In the genomic region with DNA sequence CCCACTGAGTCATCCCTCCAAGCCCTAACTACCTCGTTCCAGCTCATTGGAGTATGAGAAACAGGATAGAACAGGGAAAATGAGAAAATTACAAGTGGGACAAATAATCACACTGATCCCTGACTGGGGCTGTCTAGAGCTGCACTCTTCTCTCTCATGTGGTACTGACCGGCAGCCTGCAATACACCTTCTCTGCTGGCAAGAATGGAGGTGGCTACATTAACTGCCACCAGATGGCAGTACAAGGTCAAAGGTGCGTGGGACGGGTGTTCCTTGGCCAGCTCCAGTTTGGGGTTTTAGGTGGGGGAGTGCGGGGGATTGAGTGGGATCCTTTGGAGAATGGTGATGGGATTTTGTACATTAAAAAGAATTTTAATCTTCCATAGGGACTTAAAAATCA, we compare ENCODE assay signal across 9 mouse cellular contexts. TPM values are rescaled to one million over a fixed set of nuclear protein-coding genes. Genes with fewer than 3 reads are reported as not detected.
DNase-seq lines count a peak whose midpoint lies in the region; ATAC-seq lines count a peak whose summit lies in the region.
"Had no signal": no experiment of that assay in that cellular context is flagged by ENCODE, and none has a peak within 500 bp of the region (broad histone marks: within the 10 kb centered on the region; RNA-seq: fewer than 3 reads in every experiment).

No protein-coding gene starts in this region.

- no peaks in the 10 kb centered on the region for H3K4me1 ChIP-seq in heart, embryonic 14.5 days (ENCODE audit: control insufficient read depth in 2 of 2, insufficient read depth in 2 of 2, low read length in 2 of 2)
- H3K4me1 ChIP-seq: heart, embryonic 15.5 days had no signal

- H3K27me3 ChIP-seq in heart, embryonic 14.5 days (ENCODE audit: control insufficient read depth, insufficient read depth, low read length) = no peaks in the 10 kb centered on the region
- H3K27me3 ChIP-seq: heart, embryonic 15.5 days had no signal

- ATAC-seq in heart, embryonic 14.5 days (ENCODE audit: insufficient number of reproducible peaks, insufficient read depth, low FRiP score, low read depth) = 0 out of 2 replicates have a peak, but pooled peaks have one; percentile 22
- ATAC-seq in megakaryocyte-erythroid progenitor cell, adult 5-6 weeks (replicated peaks; ENCODE audit: low FRiP score, low TSS enrichment, poor library complexity, severe bottlenecking) = peak; percentile 86

- 11% methylated on average over 5 of the region's 5 CpGs for WGBS in heart, embryonic 14.5 days

- H3K9me3 ChIP-seq in heart, embryonic 14.5 days (ENCODE audit: control insufficient read depth, low read length) = no peaks in the 10 kb centered on the region
- H3K9me3 ChIP-seq: heart, embryonic 15.5 days had no signal

- H3K4me3 ChIP-seq in heart, embryonic 14.5 days (ENCODE audit: control insufficient read depth in 1 of 2, insufficient read depth in 1 of 2, low read depth in 1 of 2, low read length in 2 of 2) = no peak overlapping the region
- H3K4me3 ChIP-seq: heart, embryonic 15.5 days had no signal

- H3K9ac ChIP-seq in heart, embryonic 14.5 days (ENCODE audit: low read length) = no peak overlapping the region
- H3K9ac ChIP-seq: heart, embryonic 15.5 days had no signal

- DNase-seq in adrenal gland, adult (ENCODE audit: inconsistent age in 2 of 2, low spot score in 1 of 2) = peak; percentile 53 to 79
- DNase-seq in adrenal gland, postnatal 4 days (ENCODE audit: low spot score in 2 of 2) = no peak
- DNase-seq in R1 (ENCODE audit: low read depth, low spot score) = peak; percentile 81
- peak; percentile 59 to 65 for DNase-seq in cerebellum, postnatal 36 days
- DNase-seq in kidney, postnatal 14 days = peak; percentile 72
- peak; percentile 26 to 66 for DNase-seq in spleen, postnatal 4 days (ENCODE audit: low spot score in 2 of 2)

- no peak overlapping the region for H3K27ac ChIP-seq in heart, embryonic 14.5 days (replicated peaks in 1 of 2; ENCODE audit: control insufficient read depth in 1 of 2, insufficient read depth in 1 of 2, low read depth in 2 of 2, low read length in 2 of 2)
- H3K27ac ChIP-seq: heart, embryonic 15.5 days had no signal

- H3K36me3 ChIP-seq in heart, embryonic 14.5 days (ENCODE audit: control insufficient read depth, insufficient read depth, low read length) = no peaks in the 10 kb centered on the region
- H3K36me3 ChIP-seq: heart, embryonic 15.5 days had no signal

- no peak overlapping the region for H3K4me2 ChIP-seq in heart, embryonic 14.5 days (ENCODE audit: low read length)
- H3K4me2 ChIP-seq: heart, embryonic 15.5 days had no signal

RNA-seq across cellular contexts. Expression of a gene that starts 5.3 kb away (rescaled TPM):
- total RNA-seq in adrenal gland, postnatal 4 days (2021) = 10 to 100 TPM; 27.9 to 31.7 TPM
- polyA plus RNA-seq in heart, embryonic 14.5 days (2014; fragmentation: Nextera tagmentation; extraction: Ambion mirVana) = 5.1 and 6.0 TPM in 2 replicates
- 0.22 TPM in 1 of 2 replicates, not detected in the other for total RNA-seq in megakaryocyte-erythroid progenitor cell, adult 5-6 weeks (2014; fragmentation: Nextera tagmentation)
- total RNA-seq in megakaryocyte-erythroid progenitor cell, adult 5-6 weeks (2017) = not detected in 2 replicates

RNA-seq across cellular contexts. Expression of a gene that starts 50.1 kb away (rescaled TPM):
- 100 to 1,000 TPM in 1 of 2 experiments, 1 to 10 TPM in 1; 7.4 to 190 TPM for total RNA-seq in adrenal gland, postnatal 4 days (2021)
- polyA plus RNA-seq in heart, embryonic 14.5 days (2014; fragmentation: Nextera tagmentation; extraction: Ambion mirVana) = not detected in 2 replicates
- not detected in 2 replicates for total RNA-seq in megakaryocyte-erythroid progenitor cell, adult 5-6 weeks (2014; fragmentation: Nextera tagmentation)
- total RNA-seq in megakaryocyte-erythroid progenitor cell, adult 5-6 weeks (2017) = not detected in 2 replicates

Comparison
In these comparisons a context has a peak if more than half of its experiments do, and no peak if none do; other contexts are left out.
1. DNase-seq: peak in adrenal gland, adult (2 of 2), R1 (single experiment), cerebellum, postnatal 36 days (2 of 2), kidney, postnatal 14 days (single experiment) and spleen, postnatal 4 days (2 of 2); none in adrenal gland, postnatal 4 days (0 of 2).
2. RNA of a gene that starts 5.3 kb away (total RNA-seq): 27.9 to 31.7 TPM in adrenal gland, postnatal 4 days; 0.22 TPM in megakaryocyte-erythroid progenitor cell, adult 5-6 weeks; every median in the first group is over 10 times any median in the second.
3. RNA of a gene that starts 50.1 kb away (total RNA-seq): 7.4 to 190 TPM in adrenal gland, postnatal 4 days; not detected in megakaryocyte-erythroid progenitor cell, adult 5-6 weeks; every median in the first group is over 4 times any median in the second.